Mouse (Mus musculus) B cell, adult 2 months (primary cell): ENCODE results near the gene Alkbh4.
"Not testable (repeated sequence)": the region's sequence is repeated elsewhere in the genome, so short reads cannot be mapped to it uniquely, and the experiment has no call there.

Experiments used
- DNase-seq, 2 experiments: peaks; one replicate each; pipeline ENCODE4 v3.0.0; 2022

The Alkbh4 gene

DNA sequence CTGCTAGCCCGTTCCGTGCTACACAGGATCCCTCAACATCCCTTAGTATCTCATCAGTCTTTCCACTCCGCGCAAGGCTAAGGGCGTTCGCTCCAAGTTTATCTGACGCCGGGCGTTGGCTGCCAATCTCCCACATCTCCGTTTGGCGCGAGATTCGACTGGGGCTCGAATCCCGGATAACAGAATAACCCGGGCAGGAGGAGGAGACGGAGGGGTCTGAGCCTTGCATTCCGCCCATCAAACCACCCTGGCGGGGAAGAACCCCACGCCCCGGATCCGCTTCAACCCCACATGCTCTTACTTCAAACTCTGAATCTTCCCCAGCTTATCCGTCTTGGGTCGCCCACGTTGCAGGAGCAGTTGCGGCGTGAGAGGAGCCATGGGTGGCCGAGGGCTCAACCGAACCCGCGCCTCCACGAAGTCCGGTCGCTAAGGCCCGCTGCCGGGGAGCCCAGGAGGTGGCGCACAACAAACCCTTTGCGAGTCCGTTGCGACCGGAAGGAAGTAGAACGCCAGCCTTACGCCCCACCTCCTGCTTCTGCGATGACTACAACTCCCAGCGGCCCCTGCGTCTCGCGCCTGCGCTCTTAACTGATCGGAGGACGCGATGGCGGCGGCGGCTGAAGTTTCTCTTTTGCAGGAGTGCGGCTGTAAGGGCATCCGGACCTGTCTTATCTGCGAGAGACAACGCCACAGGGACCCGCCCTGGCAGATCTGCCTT is at the start of gene Alkbh4, which contains the start of gene Lrwd1:
Gene Alkbh4 (plus strand): TSS at position 576 of the 721 bp plus-strand sequence.
Gene Lrwd1 (minus strand): TSS at position 504 of the 721 bp plus-strand sequence.
- DNase-seq: peak; percentile 96 to 97

DNA sequence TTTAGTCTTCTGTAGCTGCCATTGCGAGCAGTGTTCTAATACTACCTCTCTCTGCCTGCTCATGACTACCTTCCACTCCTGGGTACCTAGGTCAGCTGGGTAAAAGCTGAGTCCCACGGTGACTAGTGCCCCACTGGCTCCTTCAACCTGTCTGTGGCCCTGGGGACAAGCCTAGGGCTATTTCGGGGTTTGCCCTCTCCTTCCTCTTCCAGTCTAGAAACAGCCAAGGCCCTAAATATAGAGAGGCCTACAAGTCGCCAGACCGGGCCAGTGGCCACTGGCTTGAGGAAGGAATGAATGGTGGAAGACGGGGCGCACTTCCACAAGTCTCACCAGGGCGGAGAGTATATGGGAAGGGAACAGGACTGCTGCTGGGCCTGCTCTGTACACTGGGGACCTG is 49.7 kb upstream of the Alkbh4 start:
- DNase-seq: no peak

DNA sequence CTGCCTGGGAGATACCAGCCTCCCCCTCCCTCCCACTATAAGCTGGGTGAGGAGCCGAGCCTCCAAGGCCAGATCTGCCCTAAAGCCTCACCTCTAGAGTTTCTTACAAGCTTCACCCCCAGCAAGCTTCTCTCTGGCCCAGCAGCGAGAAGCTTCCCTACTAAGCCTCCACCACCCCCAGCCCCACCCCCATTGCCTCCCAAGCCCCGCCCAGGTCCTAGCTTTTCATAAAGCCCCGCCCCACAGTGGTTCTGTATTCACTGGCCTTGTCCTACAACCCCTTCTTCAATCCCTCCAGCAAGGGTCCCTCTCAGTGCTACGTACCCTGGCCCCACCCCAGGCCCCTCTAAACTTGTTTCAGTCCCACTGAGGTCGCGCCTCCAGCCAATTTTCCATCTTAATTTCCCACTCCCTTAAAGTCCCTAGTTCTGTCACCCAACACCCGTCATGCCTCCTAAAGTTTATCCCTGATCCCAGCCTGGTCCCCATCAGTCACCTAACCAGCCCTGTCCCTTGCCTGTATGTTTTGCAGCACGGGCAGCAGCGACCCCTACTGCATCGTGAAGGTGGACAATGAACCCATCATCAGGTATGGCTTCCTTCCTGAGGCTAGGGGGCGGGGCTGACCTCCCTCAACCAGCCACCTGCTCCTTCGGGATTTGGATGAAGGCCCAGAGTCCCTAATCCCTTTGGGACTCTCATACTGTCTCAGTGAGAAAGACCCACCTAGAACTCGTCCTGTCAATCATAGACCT is 46.9 kb upstream of the Alkbh4 start:
- no peak for DNase-seq

DNA sequence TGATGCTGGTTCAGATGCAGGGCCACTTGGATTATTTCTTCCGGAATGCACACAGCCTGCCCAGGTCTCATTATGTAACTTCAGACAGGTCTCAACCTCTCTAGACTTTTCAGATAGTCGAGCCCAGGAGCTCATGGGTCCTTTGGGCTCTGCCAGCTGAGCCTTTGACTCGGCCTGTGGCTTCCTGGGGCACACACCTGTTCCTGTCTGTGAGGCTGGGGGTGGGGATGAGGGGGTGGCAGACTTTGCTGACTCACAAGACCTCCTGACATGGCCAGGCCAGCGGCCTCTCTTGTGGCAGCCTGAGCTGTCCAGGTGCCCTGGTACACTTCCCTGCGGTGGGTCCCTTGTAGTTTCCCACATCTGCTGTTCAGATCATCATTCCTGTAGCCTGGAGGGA is 44.0 kb upstream of the Alkbh4 start:
- DNase-seq: no peak

DNA sequence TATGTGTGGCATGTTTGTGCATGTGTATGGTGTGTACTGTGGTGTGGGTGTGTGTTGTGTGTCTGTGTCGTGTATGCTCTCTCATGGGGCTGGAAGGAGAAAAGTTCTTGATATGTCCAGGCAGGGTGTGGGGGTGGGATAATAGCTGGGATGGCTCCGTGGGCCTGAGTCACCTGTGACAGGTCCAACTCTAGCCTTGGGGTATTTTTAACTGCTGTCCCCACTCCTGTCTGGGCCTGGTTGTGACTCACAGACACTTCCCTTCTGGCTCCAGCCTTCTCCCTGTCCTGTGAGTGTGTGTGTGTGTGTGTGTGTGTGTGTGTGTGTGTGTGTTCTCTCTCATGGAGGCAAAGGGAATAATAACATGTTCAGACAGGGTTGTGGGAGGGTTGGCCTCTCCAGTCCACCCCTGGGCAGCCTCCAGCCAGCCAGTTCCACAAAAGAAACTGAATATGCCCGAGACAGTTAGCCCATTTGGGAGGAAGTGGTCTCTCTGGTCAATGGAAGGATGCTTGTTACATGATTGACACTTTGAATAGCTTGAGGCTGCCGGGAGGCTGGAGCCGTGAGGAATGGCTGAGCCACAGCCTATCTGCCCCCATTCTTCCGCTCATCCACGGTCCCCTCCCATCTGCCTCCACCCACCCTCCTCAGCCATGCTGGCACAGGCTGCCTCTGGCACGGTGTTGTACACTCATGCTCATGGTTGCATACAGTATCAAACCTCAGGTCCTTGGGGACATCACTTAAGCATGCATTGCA is 41.5 kb upstream of the Alkbh4 start:
- DNase-seq: no peak

DNA sequence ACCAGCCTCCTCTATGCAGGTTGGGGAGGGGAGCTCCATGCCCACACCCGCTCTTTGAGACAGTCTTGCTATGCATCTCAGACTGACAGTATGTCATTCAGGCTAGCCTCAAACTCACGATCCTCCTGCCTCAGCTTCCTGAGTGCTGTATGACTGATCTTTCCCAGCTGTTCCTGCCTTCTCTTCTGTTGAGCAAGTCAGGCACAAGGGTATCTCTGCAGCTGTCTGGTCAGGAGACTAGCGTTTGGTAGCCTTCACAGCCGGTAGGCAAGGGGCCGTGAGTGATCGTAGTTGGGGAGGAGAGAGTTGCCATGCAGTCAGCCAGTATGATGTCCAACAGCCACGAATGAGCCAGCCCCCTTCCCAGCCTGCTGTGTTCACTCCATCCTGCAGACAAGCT is 40.9 kb upstream of the Alkbh4 start:
- no peak for DNase-seq

DNA sequence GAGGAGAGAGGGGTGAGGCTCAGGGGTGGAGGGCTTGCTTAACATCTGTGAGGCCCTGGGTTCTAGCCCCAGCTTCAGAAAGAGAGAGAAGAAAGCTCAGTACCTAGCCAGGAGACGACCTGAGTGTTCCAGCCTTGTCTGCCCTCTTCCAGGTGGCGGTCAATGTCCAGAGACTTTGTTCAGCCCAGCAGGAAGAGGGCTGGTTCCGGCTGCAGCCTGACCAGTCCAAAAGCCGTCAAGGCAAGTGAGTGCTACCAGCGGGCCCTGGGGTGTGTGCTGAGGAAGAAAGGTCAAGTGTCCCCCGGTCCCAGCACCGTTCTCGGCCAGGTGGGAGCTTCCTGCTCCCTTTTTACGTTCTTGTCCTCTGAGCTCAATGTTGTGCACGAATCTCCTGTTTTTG is 37.4 kb upstream of the Alkbh4 start:
- DNase-seq: no peak

DNA sequence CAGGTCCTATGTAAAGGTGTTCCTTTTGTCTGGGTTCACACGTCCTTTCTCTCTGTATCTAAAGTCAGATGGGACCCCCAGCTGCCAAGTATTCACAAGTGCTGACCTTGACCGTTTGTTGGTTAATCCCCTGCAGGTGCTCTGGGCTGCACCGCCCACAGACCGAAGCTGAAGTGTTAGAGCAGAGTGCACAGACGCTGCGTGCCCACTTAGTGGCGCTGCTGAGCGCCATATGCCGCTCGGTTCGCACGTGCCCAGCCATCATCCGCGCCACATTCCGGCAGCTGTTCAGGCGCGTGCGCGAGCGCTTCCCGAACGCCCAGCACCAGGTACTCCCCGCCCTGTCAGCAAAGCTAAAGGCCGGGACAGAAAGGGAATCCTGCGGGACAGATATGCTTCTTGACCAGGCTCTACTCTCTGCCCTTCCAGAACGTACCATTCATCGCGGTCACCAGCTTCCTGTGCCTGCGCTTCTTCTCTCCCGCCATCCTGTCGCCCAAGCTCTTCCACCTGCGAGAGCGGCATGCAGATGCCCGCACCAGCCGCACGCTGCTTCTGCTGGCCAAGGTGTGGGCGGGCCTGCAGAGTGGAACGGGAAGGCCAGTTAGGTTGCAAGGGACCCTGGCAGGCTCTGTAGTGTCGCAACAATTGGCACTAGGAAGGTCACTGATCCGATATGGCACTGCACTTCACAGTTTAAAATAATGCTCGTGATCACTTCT is 33.7 kb upstream of the Alkbh4 start:
- DNase-seq: peak; percentile 74 to 75

DNA sequence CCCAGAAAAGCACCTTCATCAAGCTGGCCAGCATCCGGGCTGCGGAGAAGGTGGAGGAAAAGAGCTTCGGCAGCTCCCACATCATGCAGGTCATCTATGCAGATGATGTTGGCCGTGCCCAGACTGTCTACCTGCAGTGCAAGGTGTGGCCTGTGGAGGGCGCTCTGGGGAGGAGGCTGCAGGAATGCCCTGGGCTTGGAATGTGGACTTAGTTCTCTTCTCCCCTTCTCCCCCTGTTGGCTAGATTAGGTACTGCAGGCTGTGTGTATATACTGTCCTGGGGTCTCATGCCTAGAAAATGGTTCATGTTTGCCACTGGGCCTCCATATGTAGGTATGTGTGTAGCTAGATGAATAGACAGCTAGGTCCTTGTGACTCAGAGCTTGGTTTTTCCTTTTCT is 31.4 kb upstream of the Alkbh4 start:
- DNase-seq: peak; percentile 68 to 70

DNA sequence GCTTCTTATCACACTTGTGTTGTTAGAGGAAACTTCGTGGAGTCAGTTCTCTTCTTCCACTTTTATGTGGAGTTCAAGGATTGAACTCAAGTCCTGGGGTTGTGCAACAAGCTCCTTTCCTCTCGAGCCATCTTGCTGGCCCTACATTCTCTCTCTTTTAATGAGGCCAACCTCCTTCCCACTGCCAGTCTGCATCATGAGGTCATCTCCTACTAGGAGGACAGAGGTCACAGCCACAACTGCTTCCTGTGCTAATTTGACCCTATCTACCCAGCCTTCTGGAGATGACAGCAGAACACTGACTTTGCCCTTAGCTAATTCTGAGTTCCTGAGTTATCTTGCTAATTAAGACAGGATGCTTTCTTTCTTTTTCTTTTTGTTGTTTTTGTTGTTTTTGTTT is 27.5 kb upstream of the Alkbh4 start:
- DNase-seq: no peak

DNA sequence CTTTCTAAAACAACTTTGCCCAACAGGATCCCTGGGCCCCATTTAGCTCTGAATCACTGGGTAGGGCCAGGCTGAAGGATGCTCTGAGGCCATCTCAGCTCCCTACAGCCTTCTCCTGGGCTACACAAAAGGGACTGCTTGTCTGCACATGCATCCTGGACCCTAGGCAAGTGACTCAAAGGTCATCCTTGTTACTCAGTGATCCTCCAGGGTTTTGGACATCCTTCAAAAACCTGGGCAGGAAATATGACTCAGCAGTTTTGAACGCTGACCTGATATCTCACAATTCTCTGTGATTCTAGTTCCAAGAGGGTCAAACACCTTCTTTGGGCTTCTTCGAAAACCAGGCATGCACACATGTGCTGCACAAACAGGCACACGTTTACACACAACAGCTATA is 26.9 kb upstream of the Alkbh4 start:
- no peak for DNase-seq

DNA sequence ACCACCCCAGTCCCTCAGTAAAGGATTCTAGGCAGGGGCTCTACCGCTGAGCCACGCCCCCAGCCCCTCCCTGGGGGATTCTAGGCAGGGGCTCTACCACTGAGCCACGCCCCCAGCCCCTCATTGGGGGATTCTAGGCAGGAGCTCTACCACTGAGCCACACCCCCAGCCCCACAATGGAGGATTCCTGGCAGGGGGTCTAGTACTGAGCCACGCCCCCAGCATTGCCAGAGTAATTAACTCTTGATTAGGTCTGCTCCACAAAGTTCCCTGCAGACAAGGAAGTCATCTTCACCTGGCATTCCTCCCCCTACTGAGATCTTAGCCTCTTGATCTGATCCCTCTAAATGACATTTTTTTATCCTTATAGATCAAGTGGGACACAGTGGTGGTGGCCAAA is 22.4 kb upstream of the Alkbh4 start:
- DNase-seq: not testable (repeated sequence)

DNA sequence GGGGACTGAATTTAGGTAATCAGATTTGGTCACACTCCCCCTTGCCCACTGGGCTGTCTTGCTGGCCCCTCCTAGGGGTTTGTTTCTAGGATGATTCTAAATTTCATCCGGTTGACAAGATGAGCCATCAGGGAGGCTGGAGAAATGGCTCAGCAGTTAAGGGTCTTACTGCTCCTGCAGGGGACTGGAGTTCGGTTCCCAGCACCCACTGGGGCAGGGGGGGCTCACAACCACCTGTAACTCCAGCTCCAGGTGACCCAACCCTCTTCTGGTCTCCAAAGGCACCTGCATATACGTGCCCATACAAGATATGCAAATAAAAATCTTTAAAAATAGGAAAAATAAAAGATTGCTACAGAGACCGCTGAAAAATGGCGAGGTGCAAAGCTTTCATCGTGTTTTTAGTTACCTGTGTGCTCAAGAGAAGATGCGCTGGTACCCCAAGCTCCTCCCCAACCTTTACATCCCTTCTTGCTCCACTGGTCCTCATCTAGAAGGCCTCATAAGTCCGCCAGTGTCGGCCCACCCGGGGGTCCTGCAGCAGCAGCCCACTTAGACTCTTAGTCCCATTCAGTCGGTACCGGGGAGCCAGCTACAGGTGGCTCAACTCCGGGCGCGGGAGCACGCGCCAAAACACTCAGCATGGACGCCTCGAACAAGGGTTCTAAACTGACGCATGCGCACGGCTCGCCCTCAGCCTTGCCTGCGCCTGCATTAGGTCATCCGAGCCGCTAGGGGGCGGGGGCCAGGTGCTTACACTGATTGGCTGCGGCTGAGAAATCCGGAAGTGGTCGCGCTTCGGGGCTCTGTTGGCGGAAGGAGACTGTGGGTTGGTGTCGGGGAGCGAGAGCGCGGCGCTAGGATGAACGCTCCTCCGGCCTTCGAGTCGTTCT is 19.8 kb upstream of the Alkbh4 start, which contains the start of gene Polr2j:
Gene Polr2j (plus strand): TSS at position 741 of the 893 bp plus-strand sequence.
- peak; percentile 99 for DNase-seq

DNA sequence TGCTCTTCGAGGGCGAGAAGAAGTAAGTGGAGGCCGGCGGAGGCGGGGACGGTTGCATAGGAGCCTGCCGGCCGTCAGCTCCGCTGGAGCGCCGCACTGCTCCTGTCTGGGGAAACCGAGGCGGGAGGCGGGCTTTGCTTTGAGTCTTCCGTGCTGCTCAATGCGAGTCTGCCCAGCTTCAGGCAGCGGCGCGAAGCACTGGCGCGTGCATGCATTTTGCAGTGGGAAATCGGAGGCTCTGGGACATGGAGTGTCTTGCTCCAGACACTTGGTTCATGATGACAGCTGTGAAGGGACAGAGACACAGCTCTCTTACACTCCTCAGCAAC is 19.2 kb upstream of the Alkbh4 start:
- DNase-seq: no peak

DNA sequence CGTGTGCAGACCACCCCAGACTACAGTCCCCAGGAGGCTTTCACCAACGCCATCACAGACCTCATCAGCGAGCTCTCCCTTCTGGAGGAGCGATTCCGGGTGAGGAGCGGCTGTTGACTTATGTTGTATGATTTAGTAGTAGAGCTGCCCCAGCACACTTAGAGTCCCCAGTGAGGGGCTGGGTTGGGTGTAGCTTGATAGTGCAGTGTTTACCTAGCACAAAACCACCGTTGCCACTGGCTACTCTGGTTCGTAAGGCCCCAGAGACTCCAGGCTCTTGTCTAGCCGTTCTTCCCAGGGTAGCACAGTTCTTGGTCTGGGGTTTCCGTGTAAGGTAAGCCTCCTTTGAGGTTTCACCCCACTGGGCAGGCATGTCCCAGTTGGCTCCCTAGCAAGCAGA is 13.8 kb upstream of the Alkbh4 start:
- DNase-seq: no peak

DNA sequence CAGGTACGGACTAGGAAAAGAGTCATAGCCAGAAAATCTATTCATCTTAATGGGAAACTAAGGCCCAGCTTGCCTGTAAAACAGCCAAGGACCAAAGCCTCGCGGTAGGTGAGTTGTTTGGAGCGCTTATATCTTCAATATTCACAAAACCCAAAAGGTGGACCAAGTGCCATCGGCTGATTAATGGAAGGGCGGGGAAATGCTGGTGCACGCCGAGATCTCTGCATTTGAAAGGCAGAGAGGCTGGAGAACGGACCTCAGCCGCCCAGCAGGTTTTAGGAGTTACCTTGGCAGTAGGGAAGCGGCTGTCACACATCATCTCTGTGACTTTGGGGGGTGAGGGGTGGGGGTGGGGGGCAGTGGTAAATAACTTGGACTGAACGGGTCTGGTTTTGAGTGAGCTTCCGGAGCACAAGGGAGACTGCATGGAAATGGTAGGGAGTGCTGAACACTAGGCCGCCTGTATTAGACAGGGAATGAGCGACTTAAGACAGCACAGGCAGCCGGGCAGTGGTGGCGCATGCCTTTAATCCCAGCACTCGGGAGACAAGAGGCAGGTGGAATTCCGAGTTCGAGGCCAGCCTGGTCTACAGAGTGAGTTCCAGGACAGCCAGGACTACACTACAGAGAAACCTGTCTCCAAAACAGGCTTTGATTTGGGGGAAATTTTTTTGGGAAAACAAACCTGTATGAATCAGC is 495 bp downstream of the Alkbh4 start:
- DNase-seq: no peak

DNA sequence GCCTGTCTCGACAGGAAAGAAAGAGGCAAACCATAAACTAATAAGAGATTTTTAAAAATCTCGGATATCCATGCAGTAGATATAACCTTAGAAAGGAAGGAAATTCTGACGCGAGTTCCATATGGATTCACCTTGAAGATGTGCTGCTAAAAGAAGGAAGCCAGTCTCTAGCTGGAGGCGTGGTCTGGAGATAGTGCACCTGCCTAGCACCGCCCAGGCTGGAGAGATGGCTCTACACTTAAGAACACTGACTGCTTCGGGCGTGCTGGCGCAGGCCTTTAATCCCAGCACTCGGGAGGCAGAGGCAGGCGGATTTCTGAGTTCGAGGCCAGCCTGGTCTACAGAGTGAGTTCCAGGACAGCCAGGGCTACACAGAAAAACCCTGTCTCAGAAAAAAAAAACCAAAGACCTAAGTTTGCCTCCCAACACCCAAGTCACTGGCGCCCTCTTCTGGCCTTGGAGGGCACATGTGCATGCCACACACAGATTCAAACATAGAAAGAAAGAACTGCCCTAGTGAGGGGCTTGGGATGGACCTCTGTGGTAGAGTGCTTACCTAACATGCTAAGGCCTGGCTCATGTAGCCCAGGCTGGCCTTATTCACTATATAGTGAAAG is 1.8 kb downstream of the Alkbh4 start:
- peak; percentile 78 to 79 for DNase-seq

DNA sequence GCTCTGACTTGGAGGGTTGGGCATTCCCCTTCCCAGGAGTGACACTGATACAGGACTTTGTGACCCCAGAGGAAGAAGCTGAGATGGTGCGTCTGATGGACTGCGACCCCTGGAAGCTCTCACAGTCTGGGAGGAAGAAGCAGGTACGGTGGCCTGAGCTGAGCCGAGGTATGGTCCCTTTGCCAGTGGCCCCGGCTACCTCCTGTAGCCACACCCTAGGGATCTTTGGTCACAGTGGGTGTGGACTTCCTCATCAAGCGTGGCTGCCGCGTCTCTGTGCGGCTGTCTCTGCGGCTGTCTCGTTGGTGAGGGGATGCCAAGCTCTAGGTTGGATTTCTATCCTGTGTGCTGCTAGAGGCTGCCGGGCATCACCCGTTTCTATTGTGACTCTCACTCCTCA is 3.4 kb downstream of the Alkbh4 start:
- DNase-seq: no peak

DNA sequence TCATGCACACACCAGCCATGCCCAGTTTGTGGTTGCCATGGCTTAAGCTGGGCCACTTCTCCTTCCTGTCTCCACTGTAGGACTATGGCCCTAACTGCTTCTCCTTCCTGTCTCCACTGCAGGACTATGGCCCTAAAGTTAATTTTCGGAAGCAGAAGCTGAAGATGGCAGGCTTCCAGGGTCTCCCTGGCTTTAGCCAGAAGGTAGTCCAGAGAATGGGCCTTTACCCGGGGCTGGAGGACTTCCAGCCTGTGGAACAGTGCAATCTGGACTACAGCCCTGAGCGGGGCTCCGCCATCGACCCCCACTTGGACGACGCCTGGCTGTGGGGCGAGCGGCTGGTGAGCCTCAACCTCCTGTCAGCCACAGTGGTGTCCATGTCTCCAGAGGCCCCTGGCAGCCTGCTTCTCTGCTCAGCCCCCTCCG is 4.1 kb downstream of the Alkbh4 start:
- no peak for DNase-seq

DNA sequence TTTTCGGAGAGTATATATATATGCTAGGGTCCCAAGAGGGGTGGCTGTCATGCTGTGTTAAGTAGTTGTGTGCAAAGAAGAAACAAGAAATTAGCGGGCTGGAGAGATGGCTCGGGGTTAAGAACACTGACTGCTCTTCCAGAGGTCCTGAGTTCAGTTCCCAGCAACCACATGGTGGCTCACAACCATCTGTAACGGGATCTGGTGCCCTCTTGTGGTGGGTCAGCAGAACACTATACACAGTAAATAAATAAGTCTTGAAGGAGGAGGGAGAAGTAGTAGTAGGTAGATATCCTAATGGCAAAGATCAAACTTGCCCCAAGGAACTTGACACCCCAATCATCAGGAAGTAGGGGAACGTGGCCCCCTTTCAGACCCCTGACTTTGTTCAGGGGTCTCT is 6.8 kb downstream of the Alkbh4 start:
- peak; percentile 50 for DNase-seq
